Mouse (Mus musculus): ENCODE measurements at regions not wholly inside any gene's neighbourhood (a gene's known extent, or its start where the extent isn't known, plus 50 kb on each side); places are given as distances from the start of the nearest gene placed in this dataset.

DNA sequence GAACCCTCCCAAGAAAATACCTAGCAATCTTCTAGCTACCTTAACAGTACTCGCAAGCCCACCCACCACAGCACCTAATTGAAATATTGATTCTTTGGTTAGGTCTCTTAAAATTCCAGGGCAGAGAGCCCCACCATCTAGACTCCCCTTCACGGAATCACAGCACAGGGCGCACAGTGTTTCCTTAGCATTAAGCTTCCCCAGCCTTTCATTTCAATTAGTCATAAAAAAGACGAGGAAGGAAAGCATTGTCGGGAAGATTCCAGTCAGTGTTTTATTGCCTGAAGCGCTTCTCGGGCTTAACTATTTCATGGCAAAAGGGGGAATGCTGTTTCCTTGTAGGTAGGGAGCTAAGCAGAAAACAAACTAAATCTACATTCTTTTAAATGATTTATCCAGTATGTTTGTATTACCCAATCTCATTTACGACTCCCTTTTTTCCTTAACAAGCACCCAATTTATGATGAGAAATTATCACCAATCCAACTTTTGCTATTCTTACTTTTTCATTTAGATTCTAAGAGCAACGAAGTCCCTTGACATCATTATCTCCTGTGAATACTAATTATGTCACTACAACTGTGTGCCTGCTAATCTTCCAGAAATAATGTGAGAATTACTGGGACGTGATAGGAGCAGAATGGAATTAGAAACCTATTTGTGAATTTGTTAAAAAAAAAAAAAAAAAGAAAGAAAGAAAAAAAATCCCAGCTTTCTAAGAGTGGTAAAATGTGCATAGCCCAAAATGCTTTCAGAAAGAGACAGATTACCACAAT, 312.6 kb downstream of the Qdpr start:
- no peaks in the 10 kb centered on the region for H3K4me1 ChIP-seq (ENCODE audit: insufficient read depth, low read length)
- DNase-seq (ENCODE audit: low spot score) (peak; percentile 21), ATAC-seq (no peak)
- H3K27ac ChIP-seq = no peak overlapping the region; the same call in 1 of the 2 replicates
- no peak overlapping the region for H3K9ac ChIP-seq (replicated peaks; ENCODE audit: low read length)
- H3K9me3 ChIP-seq (ENCODE audit: low read length) = no peaks in the 10 kb centered on the region
- H3K4me3 ChIP-seq (ENCODE audit: low read length) = no peak overlapping the region
- no peaks in the 10 kb centered on the region for H3K27me3 ChIP-seq (ENCODE audit: insufficient read depth, low read length)
- no peak for TF ChIP-seq CTCF (IDR thresholded peaks at IDR 0.05; ENCODE audit: low read depth)
- H3K36me3 ChIP-seq (ENCODE audit: insufficient read depth, low read length) = no peaks in the 10 kb centered on the region
- no peak overlapping the region for H3K4me2 ChIP-seq (ENCODE audit: low read depth, low read length)
- WGBS = 38% methylated on average over 10 of the region's 10 CpGs

DNA sequence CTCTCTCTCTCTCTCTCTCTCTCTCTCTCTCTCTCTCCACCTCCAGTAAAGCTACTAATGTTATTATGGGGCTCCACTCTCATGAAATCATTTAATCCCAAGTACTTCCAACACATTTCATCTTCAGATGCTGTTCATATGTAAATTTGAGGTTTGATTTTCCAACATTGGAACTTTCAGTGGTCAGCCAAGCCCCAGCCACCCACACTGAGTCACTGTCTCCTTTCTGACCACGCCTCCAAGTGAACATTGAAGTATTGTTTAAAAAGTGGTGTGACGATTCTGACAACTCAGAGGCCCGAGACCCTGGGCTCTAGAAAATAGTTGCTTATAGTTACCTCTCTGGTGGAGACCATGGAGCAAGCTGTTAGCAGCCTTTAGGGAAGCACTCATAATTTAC, 313.3 kb downstream of the Qdpr start:
- Histone ChIP-seq H3K27me3 (ENCODE audit: insufficient read depth, low read length) (no peaks in the 10 kb centered on the region), H3K9ac (replicated peaks; ENCODE audit: low read length) (no peak overlapping the region), H3K4me2 (ENCODE audit: low read depth, low read length) (no peak overlapping the region), H3K4me3 (ENCODE audit: low read length) (no peak overlapping the region), H3K36me3 (ENCODE audit: insufficient read depth, low read length) (no peaks in the 10 kb centered on the region), H3K4me1 (ENCODE audit: insufficient read depth, low read length) (no peaks in the 10 kb centered on the region), H3K27ac (0 out of 2 replicates have a peak overlapping the region, but pooled peaks have one; percentile 23), H3K9me3 (ENCODE audit: low read length) (no peaks in the 10 kb centered on the region)
- no peak for TF ChIP-seq CTCF (IDR thresholded peaks at IDR 0.05; ENCODE audit: low read depth)
- DNase-seq (ENCODE audit: low spot score) = no peak
- WGBS = 32% methylated on average over 3 of the region's 3 CpGs
- ATAC-seq = no peak

DNA sequence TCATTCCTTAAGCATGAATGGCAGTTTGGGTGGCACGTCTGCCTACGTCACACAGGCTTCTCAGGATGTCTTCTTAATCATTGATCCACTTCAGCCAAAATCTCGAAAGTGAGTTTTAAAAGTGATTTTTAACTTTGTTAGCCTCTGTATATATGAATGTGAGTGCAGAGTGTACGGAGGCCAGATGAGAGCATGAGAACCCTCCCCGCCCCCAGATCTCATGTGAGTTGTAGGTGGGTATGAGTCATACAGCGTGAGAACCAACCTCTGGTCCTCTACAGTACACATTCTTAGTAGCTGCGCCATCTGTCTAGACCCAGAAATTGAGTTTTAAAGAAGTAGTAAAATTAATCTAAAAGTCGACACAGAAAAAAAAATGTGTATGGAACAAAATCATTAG, 322.1 kb downstream of the Qdpr start:
- TF ChIP-seq CTCF (IDR thresholded peaks at IDR 0.05; ENCODE audit: low read depth) = no peak
- Histone ChIP-seq H3K4me1 (ENCODE audit: insufficient read depth, low read length) (no peaks in the 10 kb centered on the region), H3K36me3 (ENCODE audit: insufficient read depth, low read length) (no peaks in the 10 kb centered on the region), H3K27me3 (ENCODE audit: insufficient read depth, low read length) (no peaks in the 10 kb centered on the region), H3K27ac (no peak overlapping the region), H3K4me3 (ENCODE audit: low read length) (no peak overlapping the region), H3K9ac (replicated peaks; ENCODE audit: low read length) (no peak overlapping the region), H3K4me2 (ENCODE audit: low read depth, low read length) (no peak overlapping the region), H3K9me3 (ENCODE audit: low read length) (no peaks in the 10 kb centered on the region)
- ATAC-seq = no peak
- no peak for DNase-seq (ENCODE audit: low spot score)
- 89% methylated on average over 8 of the region's 8 CpGs for WGBS

- TF ChIP-seq CTCF (IDR thresholded peaks at IDR 0.05; ENCODE audit: low read depth) = no peak
- H3K27me3 ChIP-seq (ENCODE audit: insufficient read depth, low read length) = no peaks in the 10 kb centered on the region
- H3K4me2 ChIP-seq (ENCODE audit: low read depth, low read length) = no peak overlapping the region
- no peaks in the 10 kb centered on the region for H3K36me3 ChIP-seq (ENCODE audit: insufficient read depth, low read length)
- 89% methylated on average over 2 of the region's 2 CpGs for WGBS
- no peak overlapping the region for H3K9ac ChIP-seq (replicated peaks; ENCODE audit: low read length)
- H3K9me3 ChIP-seq (ENCODE audit: low read length) = no peaks in the 10 kb centered on the region
- DNase-seq (ENCODE audit: low spot score) (no peak), ATAC-seq (no peak)
- H3K4me1 ChIP-seq (ENCODE audit: insufficient read depth, low read length) = no peaks in the 10 kb centered on the region
- H3K4me3 ChIP-seq (ENCODE audit: low read length) = no peak overlapping the region
- no peak overlapping the region for H3K27ac ChIP-seq
Measured at GRCm38 (mm10) chr5:45121751-45122280, 322.3 kb upstream of the Ldb2 start.

GRCm38 (mm10) chr5:45119757-45120156, 320.3 kb upstream of the Ldb2 start:
- Histone ChIP-seq H3K27me3 (ENCODE audit: insufficient read depth, low read length) (no peaks in the 10 kb centered on the region), H3K4me3 (ENCODE audit: low read length) (no peak overlapping the region), H3K4me1 (ENCODE audit: insufficient read depth, low read length) (no peaks in the 10 kb centered on the region), H3K27ac (no peak overlapping the region), H3K9me3 (ENCODE audit: low read length) (no peaks in the 10 kb centered on the region), H3K4me2 (ENCODE audit: low read depth, low read length) (no peak overlapping the region), H3K9ac (replicated peaks; ENCODE audit: low read length) (no peak overlapping the region), H3K36me3 (ENCODE audit: insufficient read depth, low read length) (no peaks in the 10 kb centered on the region)
- ATAC-seq (no peak), DNase-seq (ENCODE audit: low spot score) (no peak)
- WGBS = 91% methylated on average over 2 of the region's 2 CpGs
- no peak for TF ChIP-seq CTCF (IDR thresholded peaks at IDR 0.05; ENCODE audit: low read depth)

DNA sequence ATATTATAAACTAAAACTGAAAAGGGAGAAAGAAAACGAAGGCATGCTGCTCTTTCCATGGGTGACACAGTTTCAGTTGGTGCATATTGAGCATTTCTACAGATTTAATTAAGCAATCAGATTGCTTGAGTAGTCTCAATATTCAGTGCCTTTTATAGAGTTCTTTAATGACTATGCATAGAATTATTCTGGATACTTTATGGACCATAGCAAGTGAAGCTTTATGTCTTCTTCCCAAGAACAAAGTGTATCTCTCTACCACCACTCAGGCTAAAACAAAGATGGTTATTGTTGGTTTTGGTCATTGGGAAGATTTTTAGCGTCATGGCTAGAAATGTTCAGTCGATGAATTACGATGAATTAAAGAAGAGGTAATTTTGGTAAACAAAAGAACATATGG, 311.8 kb upstream of the Ldb2 start:
- H3K9me3 ChIP-seq (ENCODE audit: low read length) = no peaks in the 10 kb centered on the region
- no peak for TF ChIP-seq CTCF (IDR thresholded peaks at IDR 0.05; ENCODE audit: low read depth)
- 75% methylated on average over 4 of the region's 4 CpGs for WGBS
- no peak overlapping the region for H3K27ac ChIP-seq
- no peak for ATAC-seq
- no peak overlapping the region for H3K4me3 ChIP-seq (ENCODE audit: low read length)
- DNase-seq (ENCODE audit: low spot score) = no peak
- no peaks in the 10 kb centered on the region for H3K36me3 ChIP-seq (ENCODE audit: insufficient read depth, low read length)
- H3K27me3 ChIP-seq (ENCODE audit: insufficient read depth, low read length) = no peaks in the 10 kb centered on the region
- no peak overlapping the region for H3K9ac ChIP-seq (replicated peaks; ENCODE audit: low read length)
- H3K4me2 ChIP-seq (ENCODE audit: low read depth, low read length) = no peak overlapping the region
- no peaks in the 10 kb centered on the region for H3K4me1 ChIP-seq (ENCODE audit: insufficient read depth, low read length)

- no peak for ATAC-seq
- 82% methylated on average over 3 of the region's 3 CpGs for WGBS
- TF ChIP-seq CTCF (IDR thresholded peaks at IDR 0.05; ENCODE audit: low read depth) = no peak
Measured at GRCm38 (mm10) chr5:45110797-45111196, 311.3 kb upstream of the Ldb2 start.

More at GRCm38 (mm10) chr5:45110797-45111196, 311.3 kb upstream of the Ldb2 start:
- H3K9me3 ChIP-seq (ENCODE audit: low read length) = no peaks in the 10 kb centered on the region
- no peaks in the 10 kb centered on the region for H3K36me3 ChIP-seq (ENCODE audit: insufficient read depth, low read length)
- H3K27ac ChIP-seq = no peak overlapping the region
- no peaks in the 10 kb centered on the region for H3K27me3 ChIP-seq (ENCODE audit: insufficient read depth, low read length)
- H3K4me3 ChIP-seq (ENCODE audit: low read length) = no peak overlapping the region
- H3K9ac ChIP-seq (replicated peaks; ENCODE audit: low read length) = no peak overlapping the region
- DNase-seq (ENCODE audit: low spot score) = no peak
- no peak overlapping the region for H3K4me2 ChIP-seq (ENCODE audit: low read depth, low read length)
- no peaks in the 10 kb centered on the region for H3K4me1 ChIP-seq (ENCODE audit: insufficient read depth, low read length)
